Mouse (Mus musculus) Muller cell, postnatal 12 days (primary cell): ENCODE results near the gene Itk.
A peak's percentile ranks its signal among the peaks of the same experiment; 100 is the strongest.

Experiments
- DNase-seq: peaks from one replicate; pipeline ENCODE4 v3.0.0-alpha.2; 2015; ENCODE audit errors: inconsistent ontology term

Gene Itk

DNA sequence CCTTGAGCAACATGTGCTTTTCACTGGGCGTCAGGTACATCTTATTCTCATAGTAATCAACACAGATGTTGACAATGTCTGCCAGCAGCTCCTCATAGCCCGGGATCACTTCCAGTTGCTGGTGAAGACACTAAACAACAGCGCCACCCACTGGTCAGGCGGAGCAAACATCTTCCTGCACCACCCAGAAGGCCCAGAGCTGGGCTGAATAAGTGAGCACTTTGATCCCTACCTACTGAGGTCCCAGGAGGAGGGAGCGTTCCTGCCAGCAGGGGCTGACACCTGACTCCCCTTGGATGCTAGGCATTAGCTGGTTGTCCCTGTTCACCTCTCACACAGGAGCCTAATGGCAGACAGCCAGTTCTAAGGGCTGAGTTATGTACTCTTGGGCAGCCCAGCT is 112.5 kb downstream of the Itk start:
- DNase-seq, result no peak

DNA sequence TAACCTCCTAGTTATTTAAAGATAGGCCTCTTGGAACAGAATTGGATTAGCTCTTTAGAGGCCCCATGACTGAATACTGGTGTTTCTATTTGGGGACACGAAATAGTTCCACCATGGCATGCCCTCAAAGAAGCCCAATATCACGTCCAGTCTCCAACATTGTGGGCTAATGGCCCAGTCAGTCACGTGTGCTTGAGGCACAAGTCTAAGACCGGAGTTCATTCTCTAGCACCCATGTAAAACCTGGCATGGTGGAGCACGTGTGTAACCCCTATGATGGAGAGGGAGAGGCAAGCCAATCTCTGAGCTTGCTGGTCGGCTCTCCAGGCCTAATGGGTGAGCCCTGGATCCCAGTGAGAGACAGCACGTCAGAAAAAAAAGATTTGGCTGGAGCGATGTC is 113.1 kb downstream of the Itk start:
- DNase-seq, result no peak

DNA sequence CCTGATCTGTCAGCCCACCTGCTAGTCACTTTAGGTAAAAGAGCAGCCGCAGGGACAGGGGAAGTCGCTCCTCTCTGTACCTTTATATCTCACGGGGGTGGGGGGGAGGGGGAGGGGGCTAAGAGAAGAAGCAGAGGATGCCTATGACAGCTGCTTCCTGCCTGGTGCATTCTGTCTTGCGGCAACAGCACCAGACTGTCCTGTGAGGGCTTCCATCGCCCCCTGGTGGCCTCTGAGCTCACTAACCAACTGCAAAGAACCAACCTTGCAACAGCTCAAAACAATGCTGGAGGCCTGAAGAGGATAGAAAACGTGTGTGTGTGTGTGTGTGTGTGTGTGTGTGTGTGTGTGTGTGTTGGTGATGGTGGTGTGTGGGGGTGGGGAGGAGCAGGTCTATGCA is 114.0 kb downstream of the Itk start:
- DNase-seq, result peak; percentile 42
